Mouse (Mus musculus): ENCODE data around the gene Aoc1. TPM values are rescaled to one million over a fixed set of nuclear protein-coding genes. Genes with fewer than 3 reads are reported as not detected.

The Aoc1 gene
- total and polyA plus RNA-seq, 3 experiments = 0.19 to 0.21 TPM; not detected in 1

- Histone ChIP-seq H3K27ac (ENCODE audit: insufficient read depth, low read depth) (no peak overlapping the region), H3K9me3 (replicated peaks; ENCODE audit: low read length) (no peaks in the 10 kb centered on the region), H3K4me3 (replicated peaks in 1 of 3; ENCODE audit: low read depth in 2 of 3, low read length in 2 of 3, poor library complexity in 1 of 3) (no peak overlapping the region), H3K4me1 (ENCODE audit: control insufficient read depth in 1 of 2, insufficient read depth in 2 of 2) (peaks cover 5 to 87% of the 10 kb centered on the region in 2 experiments), H3K27me3 (replicated peaks) (no peaks in the 10 kb centered on the region), H3K36me3 (replicated peaks in 1 of 2; ENCODE audit: control insufficient read depth in 1 of 2, insufficient read depth in 1 of 2, low read length in 1 of 2) (peaks cover 3 to 66% of the 10 kb centered on the region in 2 experiments), H3K79me2 (replicated peaks; ENCODE audit: control insufficient read depth, extremely low read depth, insufficient read depth, poor library complexity, severe bottlenecking) (no peaks in the 10 kb centered on the region), H3K4me2 (ENCODE audit: insufficient read depth, low read depth, poor library complexity, severe bottlenecking) (no peak overlapping the region), H3K9ac (ENCODE audit: insufficient read depth, low read depth) (no peak overlapping the region)
- TF ChIP-seq JUND (conservative IDR thresholded peaks at IDR 0.05; ENCODE audit: low read depth, low read length) (no peak), SIN3A (IDR thresholded peaks at IDR 0.05; ENCODE audit: low read length) (no peak), HCFC1 (IDR thresholded peaks at IDR 0.05; ENCODE audit: low read depth, low read length) (no peak), MXI1 (IDR thresholded peaks at IDR 0.05; ENCODE audit: low read depth, low read length) (no peak), KAT2A (IDR thresholded peaks at IDR 0.05; ENCODE audit: insufficient replicate concordance, low read length) (no peak), JUN (IDR thresholded peaks at IDR 0.05; ENCODE audit: insufficient read depth, low read depth, low read length) (no peak), GABPA (IDR thresholded peaks at IDR 0.05; ENCODE audit: insufficient replicate concordance, low read depth, low read length) (no peak), USF1 (IDR thresholded peaks at IDR 0.05; ENCODE audit: low read depth, low read length) (no peak), USF2 (conservative IDR thresholded peaks at IDR 0.05; ENCODE audit: low read depth, low read length) (no peak), CHD2 (IDR thresholded peaks at IDR 0.05; ENCODE audit: low read length) (no peak), TCF12 (IDR thresholded peaks at IDR 0.05; ENCODE audit: low read depth, low read length) (no peak), RAD21 (IDR thresholded peaks at IDR 0.05; ENCODE audit: low read depth, low read length) (no peak), MEF2A (IDR thresholded peaks at IDR 0.05; ENCODE audit: borderline replicate concordance, low read depth, low read length) (no peak), IRF4 (IDR thresholded peaks at IDR 0.05; ENCODE audit: low read depth, low read length) (no peak), ZMIZ1 (IDR thresholded peaks at IDR 0.05; ENCODE audit: low read depth, low read length) (no peak), ZKSCAN1 (IDR thresholded peaks at IDR 0.05; ENCODE audit: borderline replicate concordance, low read depth, low read length) (no peak)
- DNase-seq (ENCODE audit: extremely low read depth) = no peak
- in situ Hi-C loops (cut with MboI; ENCODE audit: low pct_ligation_motif_present, low pct_unique_long_range_greater_than_20kb, low sequenced_read_pairs) (no loop called here), dilution Hi-C loops (cut with MboI; ENCODE audit: extremely low pct_ligation_motif_present, extremely low pct_unique_long_range_greater_than_20kb, low sequenced_read_pairs) (no loop called here)
These were observed 37.5 kb upstream of the Aoc1 start for GRCm38 (mm10) chr6:48835241-48835640.

GRCm38 (mm10) chr6:48836146-48836545 is 36.5 kb upstream of the Aoc1 start:
- H3K9ac ChIP-seq (ENCODE audit: insufficient read depth, low read depth) = no peak overlapping the region
- no peaks in the 10 kb centered on the region for H3K9me3 ChIP-seq (replicated peaks; ENCODE audit: low read length)
- TF ChIP-seq PAX5 (IDR thresholded peaks at IDR 0.05; ENCODE audit: low read length) (no peak), KAT2A (IDR thresholded peaks at IDR 0.05; ENCODE audit: insufficient replicate concordance, low read length) (no peak), E2F4 (IDR thresholded peaks at IDR 0.05; ENCODE audit: insufficient replicate concordance, low read depth, low read length) (no peak), MAFK (IDR thresholded peaks at IDR 0.05; ENCODE audit: insufficient replicate concordance, low read length) (no peak), ZNF384 (IDR thresholded peaks at IDR 0.05; ENCODE audit: low read depth, low read length) (no peak), NELFE (IDR thresholded peaks at IDR 0.05; ENCODE audit: low read depth, low read length) (no peak), ZKSCAN1 (IDR thresholded peaks at IDR 0.05; ENCODE audit: borderline replicate concordance, low read depth, low read length) (no peak), CTCF (conservative IDR thresholded peaks at IDR 0.05 in 1 of 2, IDR thresholded peaks at IDR 0.05 in 1 of 2; ENCODE audit: low read depth in 2 of 2, low read length in 2 of 2) (no peak), SMC3 (IDR thresholded peaks at IDR 0.05; ENCODE audit: low read depth, low read length) (no peak), BHLHE40 (IDR thresholded peaks at IDR 0.05; ENCODE audit: low read depth, low read length) (no peak), NRF1 (IDR thresholded peaks at IDR 0.05; ENCODE audit: low read depth, low read length) (no peak), TCF12 (IDR thresholded peaks at IDR 0.05; ENCODE audit: low read depth, low read length) (no peak), MAX (IDR thresholded peaks at IDR 0.05; ENCODE audit: low read length) (no peak)
- dilution Hi-C loops (cut with MboI; ENCODE audit: extremely low pct_ligation_motif_present, extremely low pct_unique_long_range_greater_than_20kb, low sequenced_read_pairs) (no loop called here), in situ Hi-C loops (cut with MboI; ENCODE audit: low pct_ligation_motif_present, low pct_unique_long_range_greater_than_20kb, low sequenced_read_pairs) (no loop called here)
- no peak overlapping the region for H3K27ac ChIP-seq (ENCODE audit: insufficient read depth, low read depth)
- H3K27me3 ChIP-seq (replicated peaks) = no peaks in the 10 kb centered on the region
- DNase-seq (ENCODE audit: extremely low read depth) = no peak
- no peaks in the 10 kb centered on the region for H3K79me2 ChIP-seq (replicated peaks; ENCODE audit: control insufficient read depth, extremely low read depth, insufficient read depth, poor library complexity, severe bottlenecking)
- H3K36me3 ChIP-seq (replicated peaks in 1 of 2; ENCODE audit: control insufficient read depth in 1 of 2, insufficient read depth in 1 of 2, low read length in 1 of 2) = peaks cover 3 to 66% of the 10 kb centered on the region in 2 experiments
- H3K4me2 ChIP-seq (ENCODE audit: insufficient read depth, low read depth, poor library complexity, severe bottlenecking) = no peak overlapping the region
- no peak overlapping the region for H3K4me3 ChIP-seq (replicated peaks in 1 of 3; ENCODE audit: low read depth in 2 of 3, low read length in 2 of 3, poor library complexity in 1 of 3)
- H3K4me1 ChIP-seq (ENCODE audit: control insufficient read depth in 1 of 2, insufficient read depth in 2 of 2) = peaks cover 2 to 85% of the 10 kb centered on the region in 2 experiments

All from CH12.LX (cell line).